In genomic region chr3:121526096-121527093, GRCm38 (mm10) we compare ENCODE assay signal across 18 mouse cellular contexts. TPM values are rescaled to one million over a fixed set of nuclear protein-coding genes. Genes with fewer than 3 reads are reported as not detected.
DNase-seq lines count a peak whose midpoint lies in the region; ATAC-seq and TF ChIP-seq lines count a peak whose summit lies in the region.
"Had no signal": no experiment of that assay in that cellular context is flagged by ENCODE, and none has a peak within 500 bp of the region (broad histone marks: within the 10 kb centered on the region; RNA-seq: fewer than 3 reads in every experiment).

No protein-coding gene starts in this region.

- no peaks in the 10 kb centered on the region for H3K4me1 ChIP-seq in heart, postnatal 0 days (ENCODE audit: control insufficient read depth, insufficient read depth)
- H3K4me1 ChIP-seq in embryonic facial prominence, embryonic 15.5 days: peaks cover 22% of the 10 kb centered on the region
- no peaks in the 10 kb centered on the region for H3K4me1 ChIP-seq in thymus, adult 2 months (replicated peaks; ENCODE audit: control insufficient read depth, insufficient read depth, low read length)

- H3K36me3 ChIP-seq in heart, postnatal 0 days (replicated peaks; ENCODE audit: control insufficient read depth, insufficient read depth, low read length): no peaks in the 10 kb centered on the region
- H3K36me3 ChIP-seq in embryonic facial prominence, embryonic 15.5 days: no peaks in the 10 kb centered on the region
- H3K36me3 ChIP-seq in thymus, adult 2 months (ENCODE audit: control insufficient read depth, insufficient read depth, low read length): no peaks in the 10 kb centered on the region
- H3K36me3 ChIP-seq: hindbrain, embryonic 12.5 days had no signal

- no peak overlapping the region for H3K9ac ChIP-seq in heart, postnatal 0 days (replicated peaks; ENCODE audit: low read depth, low read length)
- no peak overlapping the region for H3K9ac ChIP-seq in embryonic facial prominence, embryonic 15.5 days
- H3K9ac ChIP-seq: hindbrain, embryonic 12.5 days had no signal

- DNase-seq in heart, postnatal 0 days (ENCODE audit: low spot score): no peak
- DNase-seq in heart, postnatal 25 days (ENCODE audit: low spot score): no peak
- DNase-seq in urinary bladder, postnatal 14 days (ENCODE audit: low spot score): peak; percentile 17
- DNase-seq in urinary bladder, adult 2 months (ENCODE audit: low spot score): no peak
- DNase-seq in right cerebral cortex, postnatal 4 days: no peak
- no peak for DNase-seq in adrenal gland, postnatal 10 days
- DNase-seq in thymus, adult 2 months: no peak
- DNase-seq: cerebellum, postnatal 25 days; gastrocnemius, postnatal 36 days; kidney, adult 8-10 months; thymus, postnatal 36 days had no signal

- no peak for ATAC-seq in heart, postnatal 0 days (ENCODE audit: insufficient read depth, low read depth)
- ATAC-seq in embryonic facial prominence, embryonic 15.5 days (ENCODE audit: insufficient number of reproducible peaks, low FRiP score, low TSS enrichment, low read depth): peak; percentile 72

- no peak overlapping the region for H3K4me2 ChIP-seq in heart, postnatal 0 days (ENCODE audit: low read depth, low read length)
- peak overlapping the region; percentile 21; the same call in 1 of the 2 replicates for H3K4me2 ChIP-seq in embryonic facial prominence, embryonic 15.5 days (replicated peaks)
- H3K4me2 ChIP-seq: hindbrain, embryonic 12.5 days; liver, embryonic 11.5 days had no signal

- H3K9me3 ChIP-seq in heart, postnatal 0 days (replicated peaks; ENCODE audit: control insufficient read depth, low read length): no peaks in the 10 kb centered on the region
- no peaks in the 10 kb centered on the region for H3K9me3 ChIP-seq in embryonic facial prominence, embryonic 15.5 days (replicated peaks)
- H3K9me3 ChIP-seq: hindbrain, embryonic 12.5 days had no signal

- 0 out of 2 replicates have a peak overlapping the region, but pooled peaks have one; percentile 5 for H3K27ac ChIP-seq in heart, postnatal 0 days (ENCODE audit: low read depth)
- H3K27ac ChIP-seq in embryonic facial prominence, embryonic 15.5 days (replicated peaks): peak overlapping the region; percentile 80
- no peak overlapping the region for H3K27ac ChIP-seq in thymus, adult 2 months (ENCODE audit: control insufficient read depth, insufficient read depth, low read length)
- H3K27ac ChIP-seq: hindbrain, embryonic 12.5 days; macrophage had no signal

- TF ChIP-seq CTCF in heart, postnatal 0 days (IDR thresholded peaks at IDR 0.05; ENCODE audit: low read depth): no peak
- TF ChIP-seq CTCF in thymus, adult 2 months (IDR thresholded peaks at IDR 0.05; ENCODE audit: borderline replicate concordance, control insufficient read depth, extremely low read depth, insufficient read depth, low read length, poor library complexity): no peak

- no peak for TF ChIP-seq EP300 in heart, postnatal 0 days (IDR thresholded peaks at IDR 0.05; ENCODE audit: low read depth)

- H3K4me3 ChIP-seq in heart, postnatal 0 days (ENCODE audit: low read depth, low read length): no peak overlapping the region
- H3K4me3 ChIP-seq in embryonic facial prominence, embryonic 15.5 days (replicated peaks): no peak overlapping the region
- H3K4me3 ChIP-seq in thymus, adult 2 months (ENCODE audit: control insufficient read depth, insufficient read depth, low read length): no peak overlapping the region
- H3K4me3 ChIP-seq: hindbrain, embryonic 12.5 days had no signal

- TF ChIP-seq POLR2A in thymus, adult 2 months (IDR thresholded peaks at IDR 0.05; ENCODE audit: control insufficient read depth, extremely low read depth, insufficient read depth, low read length, poor library complexity): no peak

- intact Hi-C loops in heart, postnatal 25 days (cut with DNase I): no loop called here

- no peaks in the 10 kb centered on the region for H3K27me3 ChIP-seq in heart, postnatal 0 days (ENCODE audit: control insufficient read depth, insufficient read depth, low read length)
- no peaks in the 10 kb centered on the region for H3K27me3 ChIP-seq in embryonic facial prominence, embryonic 15.5 days
- H3K27me3 ChIP-seq in thymus, adult 2 months (ENCODE audit: control insufficient read depth, insufficient read depth, low read length): no peaks in the 10 kb centered on the region

- WGBS in heart, postnatal 0 days: 61% methylated on average over 17 of the region's 17 CpGs
- 29% methylated on average over 17 of the region's 17 CpGs for WGBS in embryonic facial prominence, embryonic 15.5 days
- WGBS in thymus, adult 2 months: 78% methylated on average over 17 of the region's 17 CpGs

RNA-seq across cellular contexts. Expression of gene Slc44a3, which starts 5.8 kb away (rescaled TPM):
- total RNA-seq in heart, postnatal 0 days (2014; rRNA removed; ENCODE audit: low replicate concordance): 1.5 and 6.0 TPM in 2 replicates
- 0.79 and 1.3 TPM in 2 replicates for polyA plus RNA-seq in heart, postnatal 0 days (2015; fragmentation: Nextera tagmentation; extraction: Ambion mirVana)
- not detected for total RNA-seq in heart, postnatal 25 days (2021)
- polyA plus RNA-seq in urinary bladder, adult 2 months (2012; rRNA removed): 15.7 and 18.8 TPM in 2 replicates
- 4.4 and 6.2 TPM in 2 replicates for polyA plus RNA-seq in embryonic facial prominence, embryonic 15.5 days (2015; fragmentation: Nextera tagmentation; extraction: Ambion mirVana)
- total RNA-seq in adrenal gland, postnatal 10 days (2021): 10 to 100 TPM; 19.8 to 22.8 TPM
- polyA plus RNA-seq in thymus, adult 2 months (2012; rRNA removed): 0.69 and 0.82 TPM in 2 replicates
- total RNA-seq: gastrocnemius, postnatal 36 days; layer of hippocampus, postnatal 14 days; monocyte, adult 5-6 weeks; neutrophil, adult 5-6 weeks had no signal
- polyA plus RNA-seq: macrophage had no signal
